8 mouse cellular contexts compared by ENCODE assay signal in genomic region chr12:80885301-80886288, GRCm38 (mm10). TPM values are rescaled to one million over a fixed set of nuclear protein-coding genes. Genes with fewer than 3 reads are reported as not detected.
A peak's percentile ranks its signal among the peaks of the same experiment; 100 is the strongest.
DNase-seq lines count a peak whose midpoint lies in the region; ATAC-seq and TF ChIP-seq lines count a peak whose summit lies in the region.

No protein-coding gene starts in this region.

- WGBS in kidney, adult 2 months, result 47% methylated on average over 15 of the region's 15 CpGs
- WGBS in lung, embryonic 14.5 days, result 19% methylated on average over 15 of the region's 15 CpGs
- WGBS in stomach, postnatal 0 days, result 25% methylated on average over 15 of the region's 15 CpGs
- WGBS in forebrain, embryonic 15.5 days, result 65% methylated on average over 15 of the region's 15 CpGs
- WGBS in forebrain, embryonic 10.5 days, result 64% methylated on average over 15 of the region's 15 CpGs

- no peaks in the 10 kb centered on the region for H3K27me3 ChIP-seq in kidney, adult 2 months (replicated peaks; ENCODE audit: control insufficient read depth, insufficient read depth, low read length)
- H3K27me3 ChIP-seq in lung, embryonic 14.5 days (ENCODE audit: insufficient read depth, low read length), result no peaks in the 10 kb centered on the region
- no peaks in the 10 kb centered on the region for H3K27me3 ChIP-seq in stomach, postnatal 0 days (ENCODE audit: control insufficient read depth, insufficient read depth, low read length)
- no peaks in the 10 kb centered on the region for H3K27me3 ChIP-seq in forebrain, embryonic 15.5 days
- no peaks in the 10 kb centered on the region for H3K27me3 ChIP-seq in forebrain, embryonic 10.5 days (ENCODE audit: poor library complexity, severe bottlenecking)

- peaks cover 8% of the 10 kb centered on the region; the same call in 1 of the 2 replicates for H3K4me1 ChIP-seq in kidney, adult 2 months (ENCODE audit: control insufficient read depth, insufficient read depth, low read length)
- H3K4me1 ChIP-seq in lung, embryonic 14.5 days (ENCODE audit: insufficient read depth), result no peaks in the 10 kb centered on the region; the same call in 1 of the 2 replicates
- no peaks in the 10 kb centered on the region for H3K4me1 ChIP-seq in stomach, postnatal 0 days (replicated peaks; ENCODE audit: control insufficient read depth, insufficient read depth)
- H3K4me1 ChIP-seq in forebrain, embryonic 15.5 days, result no peaks in the 10 kb centered on the region
- peaks cover 7% of the 10 kb centered on the region; the same call in 1 of the 2 replicates for H3K4me1 ChIP-seq in forebrain, embryonic 10.5 days

- TF ChIP-seq EP300 in stomach, postnatal 0 days (optimal IDR thresholded peaks at IDR 0.05), result no peak

- H3K27ac ChIP-seq in kidney, adult 2 months (ENCODE audit: insufficient read depth, low read depth, low read length), result no peak overlapping the region
- peak overlapping the region; percentile 32; the same call in 1 of the 2 replicates for H3K27ac ChIP-seq in lung, embryonic 14.5 days (ENCODE audit: low read depth)
- H3K27ac ChIP-seq in stomach, postnatal 0 days (replicated peaks), result peak overlapping the region; percentile 49; the same call in 1 of the 2 replicates
- no peak overlapping the region for H3K27ac ChIP-seq in forebrain, embryonic 15.5 days (replicated peaks)
- H3K27ac ChIP-seq in forebrain, embryonic 10.5 days, result no peak overlapping the region

- TF ChIP-seq POLR2A in kidney, adult 2 months (IDR thresholded peaks at IDR 0.05; ENCODE audit: low read depth, low read length), result no peak

- no peak for TF ChIP-seq CTCF in kidney, adult 2 months (conservative IDR thresholded peaks at IDR 0.05; ENCODE audit: insufficient read depth, insufficient read length, low read depth, low read length)
- no peak for TF ChIP-seq CTCF in lung, embryonic 14.5 days (IDR thresholded peaks at IDR 0.05; ENCODE audit: low read depth)
- no peak for TF ChIP-seq CTCF in stomach, postnatal 0 days (IDR thresholded peaks at IDR 0.05; ENCODE audit: low read depth)

- peak overlapping the region; percentile 52 for H3K4me2 ChIP-seq in lung, embryonic 14.5 days
- peak overlapping the region; percentile 38 for H3K4me2 ChIP-seq in stomach, postnatal 0 days (replicated peaks; ENCODE audit: low read depth)
- H3K4me2 ChIP-seq in forebrain, embryonic 15.5 days (replicated peaks), result no peak overlapping the region

- H3K9me3 ChIP-seq in lung, embryonic 14.5 days (ENCODE audit: low read depth, low read length), result peaks cover 6% of the 10 kb centered on the region; the same call in 1 of the 2 replicates
- H3K9me3 ChIP-seq in stomach, postnatal 0 days (ENCODE audit: control insufficient read depth, low read length), result no peaks in the 10 kb centered on the region
- 0 out of 2 replicates have a peak, but pooled peaks cover 3% of the 10 kb centered on the region for H3K9me3 ChIP-seq in forebrain, embryonic 15.5 days
- peaks cover 7% of the 10 kb centered on the region; the same call in 1 of the 2 replicates for H3K9me3 ChIP-seq in forebrain, embryonic 10.5 days

- DNase-seq in adrenal gland, postnatal 14 days, result peak; percentile 63
- peak; percentile 79 for DNase-seq in kidney, adult 2 months
- DNase-seq in lung, embryonic 14.5 days, result peak; percentile 77
- peak; percentile 36 for DNase-seq in stomach, postnatal 0 days (ENCODE audit: low spot score)
- DNase-seq in forebrain, embryonic 10.5 days (ENCODE audit: extremely low spot score, low spot score), result no peak

- H3K4me3 ChIP-seq in kidney, adult 2 months (ENCODE audit: insufficient read depth, low read depth, low read length), result no peak overlapping the region
- peak overlapping the region; percentile 13; the same call in 1 of the 2 replicates for H3K4me3 ChIP-seq in lung, embryonic 14.5 days (ENCODE audit: low read depth, low read length)
- H3K4me3 ChIP-seq in stomach, postnatal 0 days (ENCODE audit: low read depth, low read length), result no peak overlapping the region; the same call in 1 of the 2 replicates
- no peak overlapping the region for H3K4me3 ChIP-seq in forebrain, embryonic 15.5 days
- H3K4me3 ChIP-seq in forebrain, embryonic 10.5 days, result no peak overlapping the region

- ATAC-seq in CD4-positive, CD25-positive, alpha-beta regulatory T cell, adult 4 months, result peak; percentile 73
- peak; percentile 75 for ATAC-seq in granulocyte monocyte progenitor cell, adult 5-6 weeks (replicated peaks; ENCODE audit: poor library complexity, severe bottlenecking)
- peak; percentile 84 for ATAC-seq in lung, embryonic 14.5 days (ENCODE audit: insufficient read depth)
- ATAC-seq in stomach, postnatal 0 days (ENCODE audit: low FRiP score, low TSS enrichment), result peak; percentile 69
- no peak for ATAC-seq in forebrain, embryonic 15.5 days (replicated peaks)

- no peak overlapping the region for H3K9ac ChIP-seq in lung, embryonic 14.5 days
- H3K9ac ChIP-seq in stomach, postnatal 0 days (ENCODE audit: low read length), result no peak overlapping the region
- no peak overlapping the region for H3K9ac ChIP-seq in forebrain, embryonic 15.5 days (replicated peaks)

- no peaks in the 10 kb centered on the region for H3K36me3 ChIP-seq in kidney, adult 2 months (ENCODE audit: control insufficient read depth, insufficient read depth, low read length)
- H3K36me3 ChIP-seq in lung, embryonic 14.5 days (ENCODE audit: insufficient read depth), result no peaks in the 10 kb centered on the region; the same call in 1 of the 2 replicates
- H3K36me3 ChIP-seq in stomach, postnatal 0 days (ENCODE audit: control insufficient read depth, insufficient read depth, low read length), result no peaks in the 10 kb centered on the region
- no peaks in the 10 kb centered on the region for H3K36me3 ChIP-seq in forebrain, embryonic 15.5 days
- no peaks in the 10 kb centered on the region for H3K36me3 ChIP-seq in forebrain, embryonic 10.5 days (replicated peaks)

RNA-seq across cellular contexts. Expression of gene Srsf5, which starts 59.7 kb away (rescaled TPM):
- polyA plus RNA-seq in CD4-positive, CD25-positive, alpha-beta regulatory T cell, adult 4 months (2017; shearing (Covaris generic)), result 100 to 1,000 TPM; 520 to 757 TPM
- total RNA-seq in adrenal gland, postnatal 14 days (2021), result 383 and 441 TPM in 2 replicates
- 313 and 360 TPM in 2 replicates for total RNA-seq in granulocyte monocyte progenitor cell, adult 5-6 weeks (2014; fragmentation: Nextera tagmentation)
- total RNA-seq in granulocyte monocyte progenitor cell, adult 5-6 weeks (2017), result 731 and 831 TPM in 2 replicates
- 233 and 243 TPM in 2 replicates for polyA plus RNA-seq in kidney, adult 2 months (2012; rRNA removed)
- polyA plus RNA-seq in lung, embryonic 14.5 days (2014; fragmentation: Nextera tagmentation; extraction: Ambion mirVana), result 357 and 378 TPM in 2 replicates
- polyA plus RNA-seq in stomach, postnatal 0 days (2015; fragmentation: Nextera tagmentation; extraction: Ambion mirVana), result 283 and 303 TPM in 2 replicates
- polyA plus RNA-seq in forebrain, embryonic 15.5 days (2015; fragmentation: Nextera tagmentation; extraction: Ambion mirVana), result 481 and 491 TPM in 2 replicates
- 538 and 563 TPM in 2 replicates for polyA plus RNA-seq in forebrain, embryonic 10.5 days (2016; fragmentation: Nextera tagmentation; extraction: Ambion mirVana)

Comparison
In these comparisons a context has a peak if more than half of its experiments do, and no peak if none do; other contexts are left out.
1. H3K27ac ChIP-seq: peak in lung, embryonic 14.5 days (single experiment) and stomach, postnatal 0 days (single experiment); none in kidney, adult 2 months (single experiment), forebrain, embryonic 15.5 days (single experiment) and forebrain, embryonic 10.5 days (single experiment).